Mouse (Mus musculus) left cerebral cortex, adult 2 months (tissue): Measurements from ENCODE around the gene Agpat4. TPM values are rescaled to one million over a fixed set of nuclear protein-coding genes. Genes with fewer than 3 reads are reported as not detected.
A peak's percentile ranks its signal among the peaks of the same experiment; 100 is the strongest.
"Not testable (repeated sequence)": the region's sequence is repeated elsewhere in the genome, so short reads cannot be mapped to it uniquely, and the experiment has no call there.

Experiments
- DNase-seq, 2 experiments: peaks; one replicate each; pipeline ENCODE4 v3.0.0; 2021 to 2022; ENCODE audit warnings: low spot score in 2 of 2, mixed read lengths in 1 of 2; ENCODE audit errors: extremely low spot score in 1 of 2
- H3K27ac ChIP-seq: fragments of 200-600 bp; 2 replicates; pipeline ENCODE4 v1.8.1; 2022
- H3K4me3 ChIP-seq: fragments of 200-600 bp; 2 replicates; pipeline ENCODE4 v1.8.1; 2022
- CTCF ChIP-seq: fragments of 200-600 bp; IDR thresholded peaks from 2 replicates; pipeline ENCODE4 v1.8.1; 2022; ENCODE audit warnings: antibody characterized with exemption, mild to moderate bottlenecking, moderate library complexity
- intact Hi-C: fragments of 180-260 bp; cut with DNase I; formaldehyde crosslinking; loops from one replicate; pipeline ENCODE4 v1.15.1; 2025
- total RNA-seq, 2 experiments: library from RNA; stranded (reverse); gene quantifications; 2 replicates each; pipeline ENCODE4 v1.2.3; 2021

Agpat4 gene
- total RNA-seq, 2 experiments from 2014 or later: 55.8 to 59.3 TPM

GRCm38 (mm10) chr17:12104245-12104644 lies 14.3 kb upstream of the Agpat4 start:
- no peak for DNase-seq
- no peak for TF ChIP-seq CTCF
- Histone ChIP-seq H3K27ac (no peak overlapping the region), H3K4me3 (no peak overlapping the region)
- intact Hi-C loops: no loop called here

- TF ChIP-seq CTCF: no peak
- Histone ChIP-seq H3K4me3 (no peak overlapping the region), H3K27ac (no peak overlapping the region)
- intact Hi-C loops: no loop called here
- no peak for DNase-seq
These were observed 13.8 kb upstream of the Agpat4 start for GRCm38 (mm10) chr17:12104690-12105089.

- no peak for DNase-seq
- no peak for TF ChIP-seq CTCF
- Histone ChIP-seq H3K27ac (no peak overlapping the region), H3K4me3 (no peak overlapping the region)
- intact Hi-C loops: no loop called here
These were observed 12.2 kb upstream of the Agpat4 start for GRCm38 (mm10) chr17:12106255-12106654.

DNA sequence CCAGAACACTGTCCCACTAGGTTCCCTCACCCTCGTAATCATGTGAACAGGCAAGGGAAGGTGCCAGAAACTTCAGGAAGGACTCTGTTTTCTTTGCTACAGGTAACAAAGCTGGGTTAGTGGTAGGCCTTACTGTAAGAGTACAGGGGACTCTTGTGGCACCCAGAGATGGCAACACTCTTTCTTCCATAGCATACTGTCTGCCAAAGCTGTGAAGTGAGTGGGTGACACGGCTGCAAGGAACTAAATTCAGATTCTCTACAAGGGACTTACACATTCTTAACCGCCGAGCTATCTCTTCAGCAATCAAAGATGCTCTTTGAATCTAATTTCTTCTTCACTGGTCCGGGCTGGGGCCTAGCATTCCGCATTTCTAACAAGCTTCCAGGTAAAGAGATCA lies 4.9 kb upstream of the Agpat4 start:
- DNase-seq: no peak
- Histone ChIP-seq H3K27ac (no peak overlapping the region), H3K4me3 (no peak overlapping the region)
- intact Hi-C loops: no loop called here
- TF ChIP-seq CTCF: no peak

- no peak for DNase-seq
- no peak overlapping the region for H3K4me3 ChIP-seq
- no peak for TF ChIP-seq CTCF
- H3K27ac ChIP-seq: no peak overlapping the region
- intact Hi-C loops: no loop called here
These were observed 3.4 kb upstream of the Agpat4 start for GRCm38 (mm10) chr17:12115086-12115485.

GRCm38 (mm10) chr17:12118131-12118530 lies 373 bp upstream of the Agpat4 start:
- H3K27ac ChIP-seq: no peak overlapping the region; the same call in 1 of the 2 replicates
- intact Hi-C loops: loop anchor here (2.0 kb wide), 2 partner anchors 75 to 95 kb away; no protein-coding TSS in a partner anchor
- no peak for TF ChIP-seq CTCF
- peak overlapping the region; percentile 68 for H3K4me3 ChIP-seq
- no peak for DNase-seq

GRCm38 (mm10) chr17:12118926-12119641 lies 580 bp downstream of the Agpat4 start:
- Histone ChIP-seq H3K4me3 (peak overlapping the region; percentile 68), H3K27ac (peak overlapping the region; percentile 94)
- intact Hi-C loops: loop anchor here (2.0 kb wide), 2 partner anchors 76 to 94 kb away; no protein-coding TSS in a partner anchor
- DNase-seq: peak; percentile 75 to 79
- no peak for TF ChIP-seq CTCF

DNA sequence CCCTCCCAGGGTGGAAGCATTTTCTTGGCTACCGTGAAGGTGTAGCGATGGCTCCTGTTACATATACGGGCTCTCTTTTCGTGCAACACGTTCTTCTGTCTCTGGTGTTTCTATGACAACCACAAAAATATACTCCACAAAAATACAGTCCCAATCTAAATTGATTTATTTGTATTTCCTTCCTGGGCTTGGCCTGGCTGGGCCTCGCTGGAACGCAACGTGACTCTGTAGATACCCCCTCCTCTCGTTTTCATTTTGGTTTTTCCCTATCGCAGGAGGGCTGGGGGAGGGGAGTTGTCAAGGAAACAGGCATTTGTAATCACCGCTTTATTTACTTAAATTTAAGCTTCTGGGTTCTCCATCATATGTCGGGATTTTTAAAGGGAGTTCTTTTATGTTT lies 1.2 kb downstream of the Agpat4 start:
- peak; percentile 42 to 48 for DNase-seq
- intact Hi-C loops: loop anchor here (2.0 kb wide), 2 partner anchors 77 to 93 kb away; no protein-coding TSS in a partner anchor
- H3K4me3 ChIP-seq: peak overlapping the region; percentile 68
- peak overlapping the region; percentile 94 for H3K27ac ChIP-seq
- TF ChIP-seq CTCF: no peak

- intact Hi-C loops: no loop called here
- TF ChIP-seq CTCF: no peak; the same call in 1 of the 2 replicates
- H3K27ac ChIP-seq: peak overlapping the region; percentile 94
- H3K4me3 ChIP-seq: peak overlapping the region; percentile 68
- no peak for DNase-seq
These were observed 1.8 kb downstream of the Agpat4 start for GRCm38 (mm10) chr17:12120268-12120667.

- H3K27ac ChIP-seq: no peak overlapping the region
- H3K4me3 ChIP-seq: no peak overlapping the region; the same call in 1 of the 2 replicates
- TF ChIP-seq CTCF: no peak
- intact Hi-C loops: no loop called here
- no peak for DNase-seq
These were observed 2.8 kb downstream of the Agpat4 start for GRCm38 (mm10) chr17:12121226-12121794.

GRCm38 (mm10) chr17:12122262-12122661 lies 3.8 kb downstream of the Agpat4 start:
- H3K27ac ChIP-seq, DNase-seq, intact Hi-C loops, H3K4me3 ChIP-seq: not testable (repeated sequence)

- no peak overlapping the region for H3K27ac ChIP-seq
- no peak overlapping the region for H3K4me3 ChIP-seq
- DNase-seq: no peak
- TF ChIP-seq CTCF: no peak
- intact Hi-C loops: no loop called here
These were observed 4.7 kb downstream of the Agpat4 start for GRCm38 (mm10) chr17:12123168-12123567.
